Mouse (Mus musculus): Measurements from ENCODE around the gene Zbtb38.

DNA sequence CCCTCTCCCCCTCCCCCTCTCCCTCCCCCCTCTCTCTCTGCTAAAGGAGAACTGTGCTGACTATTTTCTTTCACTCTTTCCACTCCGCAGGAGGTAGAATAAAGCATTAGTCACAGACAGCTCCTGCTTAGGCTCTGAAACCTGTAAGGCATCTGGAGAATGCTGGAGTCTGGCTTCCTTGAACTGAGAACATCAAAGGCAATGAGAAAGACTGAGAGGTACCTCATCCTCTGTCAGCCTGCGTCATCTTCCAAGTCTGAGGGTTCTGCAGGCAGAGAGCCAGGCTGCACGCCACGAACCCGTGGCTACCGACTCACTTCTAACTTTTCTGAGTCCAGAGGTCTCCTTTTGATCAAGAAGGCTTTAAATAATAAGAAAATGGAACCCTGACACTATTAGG, 20.5 kb upstream of the Zbtb38 start:
- TF ChIP-seq CTCF (IDR thresholded peaks at IDR 0.05; ENCODE audit: low read depth, low read length) (no peak), POLR2A (IDR thresholded peaks at IDR 0.05; ENCODE audit: insufficient read depth, low read length) (no peak), EP300 (IDR thresholded peaks at IDR 0.05; ENCODE audit: insufficient read depth, low read depth, low read length) (no peak)

Data from ES-Bruce4 (cell line).